Mouse (Mus musculus) forebrain, embryonic 13.5 days (tissue): ENCODE results near the gene Gm5640. TPM values are rescaled to one million over a fixed set of nuclear protein-coding genes. Genes with fewer than 3 reads are reported as not detected.
A peak's percentile ranks its signal among the peaks of the same experiment; 100 is the strongest.
"Not testable (repeated sequence)": the region's sequence is repeated elsewhere in the genome, so short reads cannot be mapped to it uniquely, and the experiment has no call there.

ENCODE experiments used
- ATAC-seq: fragments of 200-750 bp; cut with Nextera tagmentation; 2 replicates; pipeline ENCODE4 v1.8.0; 2017
- H3K27ac ChIP-seq: fragments of 300-500 bp; sonication (generic); 2 replicates; pipeline ENCODE4 v1.5.1; 2015; ENCODE audit warnings: inconsistent platforms, mild to moderate bottlenecking, moderate library complexity
- H3K27me3 ChIP-seq: fragments of 300-500 bp; sonication (generic); 2 replicates; pipeline ENCODE4 v1.6.1; 2015; ENCODE audit warnings: mild to moderate bottlenecking, inconsistent platforms
- H3K36me3 ChIP-seq: fragments of 300-500 bp; sonication (generic); 2 replicates; pipeline ENCODE4 v1.6.1; 2015; ENCODE audit warnings: mild to moderate bottlenecking, inconsistent platforms; ENCODE audit not compliant: poor library complexity, severe bottlenecking
- H3K4me1 ChIP-seq: fragments of 300-500 bp; sonication (generic); 2 replicates; pipeline ENCODE4 v1.6.1; 2015; ENCODE audit warnings: inconsistent platforms
- H3K4me2 ChIP-seq: fragments of 300-500 bp; sonication (generic); 2 replicates; pipeline ENCODE4 v1.6.1; 2015; ENCODE audit warnings: inconsistent platforms, mild to moderate bottlenecking, moderate library complexity
- H3K4me3 ChIP-seq: fragments of 300-500 bp; sonication (generic); 2 replicates; pipeline ENCODE4 v1.5.1; 2015; ENCODE audit warnings: mild to moderate bottlenecking, inconsistent platforms
- H3K9ac ChIP-seq: fragments of 300-500 bp; sonication (generic); 2 replicates; pipeline ENCODE4 v1.6.1; 2015; ENCODE audit warnings: mild to moderate bottlenecking, inconsistent platforms
- H3K9me3 ChIP-seq: fragments of 300-500 bp; sonication (generic); replicated peaks from 2 replicates; pipeline ENCODE4 v1.6.1; 2016; ENCODE audit warnings: inconsistent platforms
- WGBS: fragments of 180-500 bp; shearing (Covaris S2); methylation state at CpG from one replicate; pipeline ENCODE4 v1.1.7; 2015; 5-methylcytosine and 5-hydroxymethylcytosine counted together
- polyA plus RNA-seq: library from polyadenylated mRNA; unstranded; fragments of >200 nt; fragmentation: Nextera tagmentation; extraction: Ambion mirVana; gene quantifications from 2 replicates; pipeline ENCODE4 v1.2.1, GENCODE M21; 2015

Gene Gm5640
- 0.06 TPM in 1 of 2 replicates, not detected in the other for polyA plus RNA-seq

GRCm38 (mm10) chrX:74645466-74646323, at the start of gene Gm5640:
TSS of gene Gm5640 (minus strand) at chrX:74645635.
- WGBS, result 79% methylated on average over 2 of the region's 5 CpGs
- not testable (repeated sequence) for H3K27me3 ChIP-seq, H3K36me3 ChIP-seq, H3K4me3 ChIP-seq, H3K27ac ChIP-seq, H3K4me2 ChIP-seq, H3K9ac ChIP-seq, H3K4me1 ChIP-seq, H3K9me3 ChIP-seq
- peak; percentile 50; the same call in 1 of the 2 replicates for ATAC-seq

GRCm38 (mm10) chrX:74646393-74646792, 958 bp upstream of the Gm5640 start:
- not testable (repeated sequence) for ATAC-seq
- WGBS, result no CpG with 5 or more reads among the region's 1 CpGs

GRCm38 (mm10) chrX:74592379-74592778, 53.1 kb downstream of the Gm5640 start, which contains the start of gene Olfr1325:
TSS of gene Olfr1325 (plus strand) at chrX:74592679.
- 81% methylated on average over 2 of the region's 2 CpGs for WGBS
- no peak within 1 kb of the TSS for H3K9ac ChIP-seq
- H3K27me3 ChIP-seq, result no peaks in the 10 kb centered on the region
- H3K4me3 ChIP-seq, result no peak within 1 kb of the TSS
- no peaks in the 10 kb centered on the region for H3K9me3 ChIP-seq
- H3K36me3 ChIP-seq, result no peaks in the 10 kb centered on the region
- no peak for ATAC-seq
- H3K4me2 ChIP-seq, result no peak within 1 kb of the TSS
- H3K27ac ChIP-seq, result no peak within 1 kb of the TSS
- no peaks in the 10 kb centered on the region for H3K4me1 ChIP-seq

More at GRCm38 (mm10) chrX:74646393-74646792, 958 bp upstream of the Gm5640 start:
- not testable (repeated sequence) for H3K36me3 ChIP-seq, H3K27me3 ChIP-seq, H3K4me2 ChIP-seq, H3K9me3 ChIP-seq, H3K4me3 ChIP-seq, H3K9ac ChIP-seq, H3K27ac ChIP-seq, H3K4me1 ChIP-seq

Other genes starting within 250 kb of the Gm5640 start
- 53.6 and 56.3 TPM in 2 replicates for gene G6pdx, start 216.4 kb downstream of the Gm5640 start, polyA plus RNA-seq
- gene Gm6880, start 164.2 kb downstream of the Gm5640 start, polyA plus RNA-seq, result not detected in 2 replicates
- not detected in 2 replicates for gene Olfr1326-ps1, start 70.7 kb downstream of the Gm5640 start, polyA plus RNA-seq
- gene Olfr1325, start 53.0 kb downstream of the Gm5640 start, polyA plus RNA-seq, result not detected in 2 replicates
- not detected in 2 replicates for gene Gm6890, start 95.3 kb upstream of the Gm5640 start, polyA plus RNA-seq
- 0.13 and 0.25 TPM in 2 replicates for gene Gm5936, start 191.6 kb upstream of the Gm5640 start, polyA plus RNA-seq